Mouse (Mus musculus) heart, adult 2 months (tissue): Measurements from ENCODE around the gene Tmem211. TPM values are rescaled to one million over a fixed set of nuclear protein-coding genes. Genes with fewer than 3 reads are reported as not detected.

Experiments
- DNase-seq, 2 experiments: peaks; one replicate each; pipeline ENCODE4 v3.0.0; 2021
- H3K27ac ChIP-seq: fragments of 200-600 bp; 2 replicates; pipeline ENCODE4 v1.8.1; 2022
- H3K27me3 ChIP-seq: fragments of 200-500 bp; 2 replicates; pipeline ENCODE4 v1.6.1; 2012; ENCODE audit warnings: mild to moderate bottlenecking, low read length, inconsistent platforms, mixed read lengths; ENCODE audit not compliant: control insufficient read depth, insufficient read depth
- H3K36me3 ChIP-seq: fragments of 200-500 bp; 2 replicates; pipeline ENCODE4 v1.6.1; 2012; ENCODE audit warnings: low read length, inconsistent platforms; ENCODE audit not compliant: control insufficient read depth, insufficient read depth
- H3K4me1 ChIP-seq: fragments of 200-500 bp; 2 replicates; pipeline ENCODE4 v1.6.1; 2011; ENCODE audit warnings: low read length; ENCODE audit not compliant: control insufficient read depth, insufficient read depth
- H3K4me3 ChIP-seq: fragments of 200-600 bp; 2 replicates; pipeline ENCODE4 v1.8.1; 2022
- H3K79me2 ChIP-seq: fragments of 200-500 bp; replicated peaks from 2 replicates; pipeline ENCODE4 v1.6.1; 2012; ENCODE audit warnings: mild to moderate bottlenecking, inconsistent platforms, low read length, moderate library complexity, mixed read lengths; ENCODE audit not compliant: control insufficient read depth, insufficient read depth
- H3K9ac ChIP-seq: fragments of 200-500 bp; 2 replicates; pipeline ENCODE4 v1.6.1; 2012; ENCODE audit warnings: low read depth, mild to moderate bottlenecking, control low read depth, inconsistent platforms, low read length, mixed read lengths
- CTCF ChIP-seq: fragments of 200-600 bp; IDR thresholded peaks from 2 replicates; pipeline ENCODE4 v1.8.1; 2022; ENCODE audit warnings: antibody characterized with exemption, mild to moderate bottlenecking, moderate library complexity
- EP300 ChIP-seq: fragments of 200-500 bp; IDR thresholded peaks from 2 replicates; pipeline ENCODE4 v1.6.1; 2011; ENCODE audit warnings: low read depth, low read length, control low read depth; ENCODE audit not compliant: insufficient read depth
- POLR2A ChIP-seq: fragments of 200-500 bp; IDR thresholded peaks from 2 replicates; pipeline ENCODE4 v1.6.1; 2011; ENCODE audit warnings: mild to moderate bottlenecking, low read depth, low read length, control low read depth; ENCODE audit not compliant: insufficient read depth
- WGBS: fragments of 180-500 bp; shearing (Covaris S2); methylation state at CpG from one replicate; pipeline ENCODE4 v1.1.7; 2018; 5-methylcytosine and 5-hydroxymethylcytosine counted together
- intact Hi-C: fragments of 180-260 bp; cut with DNase I; formaldehyde crosslinking; loops from one replicate; pipeline ENCODE4 v1.15.1; 2025
- polyA plus RNA-seq: library from polyadenylated mRNA; depleted of rRNA; stranded (reverse); fragments of >200 nt; gene quantifications from 2 replicates; pipeline ENCODE4 v1.2.3, GENCODE M21; 2012
- total RNA-seq, 2 experiments: library from RNA; stranded (reverse); gene quantifications; 2 replicates each; pipeline ENCODE4 v1.2.3; 2021

Tmem211 gene
- total and polyA plus RNA-seq, 3 experiments = not detected

GRCm38 (mm10) chr5:113219450-113219849 lies 7.3 kb upstream of the Tmem211 start:
- DNase-seq = peak in 1 of 2 experiments; percentile 31
- no peaks in the 10 kb centered on the region for H3K36me3 ChIP-seq
- intact Hi-C loops = loop anchor here (1.0 kb wide), 1 partner anchor 10 kb away; no protein-coding TSS in a partner anchor
- no peak overlapping the region for H3K4me3 ChIP-seq
- H3K4me1 ChIP-seq = peaks cover 24% of the 10 kb centered on the region
- no peaks in the 10 kb centered on the region for H3K79me2 ChIP-seq
- H3K9ac ChIP-seq = peak overlapping the region; percentile 40
- no peak for TF ChIP-seq CTCF
- TF ChIP-seq EP300 = no peak
- TF ChIP-seq POLR2A = no peak
- H3K27ac ChIP-seq = peak overlapping the region; percentile 82
- no peaks in the 10 kb centered on the region for H3K27me3 ChIP-seq
- WGBS = 71% methylated on average over 6 of the region's 6 CpGs

- Histone ChIP-seq H3K4me3 (peak overlapping the region; percentile 81; the same call in 1 of the 2 replicates), H3K9ac (no peak overlapping the region; the same call in 1 of the 2 replicates), H3K27me3 (no peaks in the 10 kb centered on the region), H3K79me2 (no peaks in the 10 kb centered on the region), H3K27ac (peak overlapping the region; percentile 82), H3K36me3 (no peaks in the 10 kb centered on the region), H3K4me1 (peaks cover 27% of the 10 kb centered on the region)
- DNase-seq = no peak
- intact Hi-C loops = loop anchor here (1.0 to 10.0 kb wide), 2 partner anchors 11 to 345 kb away; no protein-coding TSS in a partner anchor
- 54% methylated on average over 7 of the region's 7 CpGs for WGBS
- TF ChIP-seq POLR2A (no peak), EP300 (no peak), CTCF (no peak)
Measured at GRCm38 (mm10) chr5:113219876-113220275, 6.8 kb upstream of the Tmem211 start.

GRCm38 (mm10) chr5:113220383-113221146 lies 6.1 kb upstream of the Tmem211 start:
- peaks cover 28% of the 10 kb centered on the region for H3K4me1 ChIP-seq
- H3K27me3 ChIP-seq = no peaks in the 10 kb centered on the region
- peak overlapping the region; percentile 79 for H3K27ac ChIP-seq
- intact Hi-C loops = loop anchor here (1.0 to 10.0 kb wide), 2 partner anchors 40 to 346 kb away; no protein-coding TSS in a partner anchor
- TF ChIP-seq CTCF (0 out of 2 replicates have a peak, but pooled peaks have one; percentile 10), POLR2A (no peak)
- no peaks in the 10 kb centered on the region for H3K36me3 ChIP-seq
- peak overlapping the region; percentile 85 for H3K9ac ChIP-seq
- no peaks in the 10 kb centered on the region for H3K79me2 ChIP-seq
- H3K4me3 ChIP-seq = peak overlapping the region; percentile 81
- 2% methylated on average over 64 of the region's 64 CpGs for WGBS
- peak; percentile 53 to 65 for DNase-seq

GRCm38 (mm10) chr5:113221147-113221865 lies 5.4 kb upstream of the Tmem211 start, which contains the start of gene 2900026A02Rik:
2900026A02Rik (minus strand) TSS chr5:113221236.
- peak; percentile 88 to 93 for DNase-seq
- Histone ChIP-seq H3K79me2 (no peaks in the 10 kb centered on the region), H3K36me3 (no peaks in the 10 kb centered on the region), H3K27me3 (no peaks in the 10 kb centered on the region), H3K4me1 (peaks cover 27% of the 10 kb centered on the region), H3K4me3 (peak within 1 kb of the TSS; percentile 81), H3K9ac (peak within 1 kb of the TSS; percentile 85), H3K27ac (peak within 1 kb of the TSS; percentile 79)
- intact Hi-C loops = loop anchor here (1.0 to 10.0 kb wide), 2 partner anchors 41 to 347 kb away; no protein-coding TSS in a partner anchor
- TF ChIP-seq EP300 (0 out of 2 replicates have a peak, but pooled peaks have one; percentile 17), CTCF (peak; percentile 93), POLR2A (no peak)
- WGBS = 8% methylated on average over 60 of the region's 62 CpGs

GRCm38 (mm10) chr5:113223888-113224287 lies 2.8 kb upstream of the Tmem211 start:
- intact Hi-C loops = loop anchor here (10.0 kb wide), 1 partner anchor 349 kb away; no protein-coding TSS in a partner anchor
- H3K36me3 ChIP-seq = no peaks in the 10 kb centered on the region
- TF ChIP-seq EP300 (no peak), CTCF (no peak), POLR2A (no peak)
- WGBS = 41% methylated on average over 4 of the region's 4 CpGs
- no peak for DNase-seq
- no peaks in the 10 kb centered on the region for H3K79me2 ChIP-seq
- H3K4me3 ChIP-seq = no peak overlapping the region
- peak overlapping the region; percentile 48; the same call in 1 of the 2 replicates for H3K27ac ChIP-seq
- no peaks in the 10 kb centered on the region for H3K27me3 ChIP-seq
- H3K9ac ChIP-seq = no peak overlapping the region
- peaks cover 22% of the 10 kb centered on the region for H3K4me1 ChIP-seq
